Mouse (Mus musculus) forebrain, embryonic 12.5 days (tissue): ENCODE results near the gene Ppp1r12a. TPM values are rescaled to one million over a fixed set of nuclear protein-coding genes. Genes with fewer than 3 reads are reported as not detected.
A peak's percentile ranks its signal among the peaks of the same experiment; 100 is the strongest.

Experiments used
- ATAC-seq: fragments of 200-750 bp; cut with Nextera tagmentation; 2 replicates; pipeline ENCODE4 v1.8.0; 2017; ENCODE audit warnings: moderate TSS enrichment; ENCODE audit not compliant: low FRiP score
- H3K27ac ChIP-seq: fragments of 300-500 bp; sonication (generic); 2 replicates; pipeline ENCODE4 v1.5.1; 2016; ENCODE audit warnings: mild to moderate bottlenecking
- H3K27me3 ChIP-seq: fragments of 300-500 bp; sonication (generic); 2 replicates; pipeline ENCODE4 v1.6.1; 2016; ENCODE audit warnings: mild to moderate bottlenecking
- H3K36me3 ChIP-seq: fragments of 300-500 bp; sonication (generic); replicated peaks from 2 replicates; pipeline ENCODE4 v1.6.1; 2016; ENCODE audit warnings: mild to moderate bottlenecking
- H3K4me1 ChIP-seq: fragments of 300-500 bp; sonication (generic); 2 replicates; pipeline ENCODE4 v1.6.1; 2016
- H3K4me2 ChIP-seq: fragments of 300-500 bp; sonication (generic); 2 replicates; pipeline ENCODE4 v1.6.1; 2016; ENCODE audit warnings: mild to moderate bottlenecking, moderate library complexity
- H3K4me3 ChIP-seq: fragments of 300-500 bp; sonication (generic); replicated peaks from 2 replicates; pipeline ENCODE4 v1.5.1; 2016; ENCODE audit warnings: mild to moderate bottlenecking
- H3K9ac ChIP-seq: fragments of 300-500 bp; sonication (generic); 2 replicates; pipeline ENCODE4 v1.6.1; 2016; ENCODE audit warnings: mild to moderate bottlenecking
- H3K9me3 ChIP-seq: fragments of 300-500 bp; sonication (generic); 2 replicates; pipeline ENCODE4 v1.6.1; 2016
- WGBS: fragments of 180-500 bp; shearing (Covaris S2); methylation state at CpG from one replicate; pipeline ENCODE4 v1.1.7; 2016; 5-methylcytosine and 5-hydroxymethylcytosine counted together
- polyA plus RNA-seq: library from polyadenylated mRNA; unstranded; fragments of >200 nt; fragmentation: Nextera tagmentation; extraction: Ambion mirVana; gene quantifications from 2 replicates; pipeline ENCODE4 v1.2.1, GENCODE M21; 2016

Gene Ppp1r12a
- 81.4 and 84.7 TPM in 2 replicates for polyA plus RNA-seq

GRCm38 (mm10) chr10:108161261-108162256 lies at the start of gene Ppp1r12a:
Ppp1r12a (plus strand) TSS chr10:108162193.
- under 1% methylated on average over 84 of the region's 89 CpGs for WGBS
- ATAC-seq = peak; percentile 96

DNA sequence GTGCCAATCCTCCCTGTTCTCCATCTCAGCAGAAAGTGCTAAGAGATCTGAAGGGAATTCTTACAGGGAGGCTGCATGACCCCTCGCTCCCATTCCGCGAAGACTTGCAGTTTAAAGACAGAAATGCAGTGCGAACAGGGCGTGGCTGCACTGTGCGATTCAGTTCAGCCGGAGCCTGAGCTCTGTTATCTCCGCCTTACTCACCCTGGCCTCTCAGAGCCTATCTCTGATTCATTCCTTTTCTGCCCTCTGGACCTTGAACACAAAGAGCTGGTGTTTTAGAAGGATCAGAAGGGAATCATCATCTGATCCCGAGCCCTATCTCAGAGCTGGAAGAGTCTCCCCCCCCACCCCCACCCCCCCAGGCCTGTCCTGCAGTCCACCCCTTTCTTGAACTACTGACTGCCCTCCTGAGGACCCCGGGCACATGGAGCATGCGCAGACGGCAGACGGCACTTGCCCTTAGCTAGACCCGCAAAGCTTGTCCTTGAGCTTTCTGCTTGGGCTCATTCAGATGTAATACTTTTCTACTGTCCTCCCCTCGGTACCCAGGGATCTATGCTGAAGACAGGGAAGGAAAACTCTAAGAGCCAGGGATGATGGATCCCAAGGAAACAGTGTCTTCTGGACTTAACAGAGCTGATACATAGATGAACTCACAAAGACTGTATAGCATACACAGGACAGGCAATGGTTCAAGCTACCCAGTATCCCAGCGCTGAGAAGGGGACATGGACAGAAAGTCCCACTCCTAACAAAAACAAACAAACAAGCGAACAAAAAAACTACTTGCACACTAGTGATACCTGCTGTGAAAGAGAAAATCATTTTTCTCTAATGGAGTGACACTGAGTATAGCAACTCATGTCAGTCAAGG lies 48.4 kb upstream of the Ppp1r12a start:
- Histone ChIP-seq H3K36me3 (no peaks in the 10 kb centered on the region), H3K4me1 (no peaks in the 10 kb centered on the region), H3K9ac (no peak overlapping the region), H3K4me3 (no peak overlapping the region), H3K27me3 (no peaks in the 10 kb centered on the region), H3K4me2 (peak overlapping the region; percentile 27), H3K27ac (no peak overlapping the region), H3K9me3 (no peaks in the 10 kb centered on the region)
- ATAC-seq = peak; percentile 68; the same call in 1 of the 2 replicates
- WGBS = 61% methylated on average over 17 of the region's 17 CpGs

More at GRCm38 (mm10) chr10:108161261-108162256, at the start of gene Ppp1r12a:
- H3K36me3 ChIP-seq = no peaks in the 10 kb centered on the region
- H3K27me3 ChIP-seq = no peaks in the 10 kb centered on the region
- no peaks in the 10 kb centered on the region for H3K9me3 ChIP-seq
- H3K27ac ChIP-seq = peak within 1 kb of the TSS; percentile 99
- H3K9ac ChIP-seq = peak within 1 kb of the TSS; percentile 99
- peak within 1 kb of the TSS; percentile 67 for H3K4me2 ChIP-seq
- peak within 1 kb of the TSS; percentile 98 for H3K4me3 ChIP-seq
- H3K4me1 ChIP-seq = peaks cover 25% of the 10 kb centered on the region

- H3K27me3 ChIP-seq = no peaks in the 10 kb centered on the region
- no peak overlapping the region for H3K4me3 ChIP-seq
- no peak for ATAC-seq
- H3K36me3 ChIP-seq = no peaks in the 10 kb centered on the region
- WGBS = 79% methylated on average over 13 of the region's 13 CpGs
- H3K4me1 ChIP-seq = no peaks in the 10 kb centered on the region
- H3K27ac ChIP-seq = no peak overlapping the region
- no peaks in the 10 kb centered on the region for H3K9me3 ChIP-seq
- H3K9ac ChIP-seq = no peak overlapping the region
- no peak overlapping the region for H3K4me2 ChIP-seq
Observed at GRCm38 (mm10) chr10:108118200-108119163, 43.5 kb upstream of the Ppp1r12a start.

DNA sequence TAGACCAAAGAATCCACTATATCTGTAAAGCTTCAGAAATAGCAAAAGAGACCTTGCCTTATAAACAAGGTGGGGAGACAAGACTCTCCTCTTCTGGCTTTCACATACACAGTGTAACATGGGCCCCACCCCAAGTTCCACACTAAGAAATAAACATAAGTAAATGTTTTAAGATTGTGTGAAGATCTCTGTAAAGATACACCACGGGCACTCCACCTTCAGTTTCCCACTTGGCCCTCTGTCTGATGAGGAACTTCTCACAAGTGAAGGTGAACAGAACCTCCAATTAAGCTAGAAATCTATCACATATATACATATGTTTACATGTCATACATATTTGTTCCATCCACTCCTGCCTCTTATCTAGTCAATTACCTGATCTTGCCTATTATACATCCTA lies 42.6 kb upstream of the Ppp1r12a start:
- ATAC-seq = no peak
- no peak overlapping the region for H3K9ac ChIP-seq
- WGBS = 85% methylated on average over 1 of the region's 1 CpGs
- no peaks in the 10 kb centered on the region for H3K9me3 ChIP-seq
- H3K4me3 ChIP-seq = no peak overlapping the region
- H3K4me2 ChIP-seq = no peak overlapping the region
- no peaks in the 10 kb centered on the region for H3K4me1 ChIP-seq
- H3K27me3 ChIP-seq = no peaks in the 10 kb centered on the region
- H3K36me3 ChIP-seq = no peaks in the 10 kb centered on the region
- no peak overlapping the region for H3K27ac ChIP-seq

DNA sequence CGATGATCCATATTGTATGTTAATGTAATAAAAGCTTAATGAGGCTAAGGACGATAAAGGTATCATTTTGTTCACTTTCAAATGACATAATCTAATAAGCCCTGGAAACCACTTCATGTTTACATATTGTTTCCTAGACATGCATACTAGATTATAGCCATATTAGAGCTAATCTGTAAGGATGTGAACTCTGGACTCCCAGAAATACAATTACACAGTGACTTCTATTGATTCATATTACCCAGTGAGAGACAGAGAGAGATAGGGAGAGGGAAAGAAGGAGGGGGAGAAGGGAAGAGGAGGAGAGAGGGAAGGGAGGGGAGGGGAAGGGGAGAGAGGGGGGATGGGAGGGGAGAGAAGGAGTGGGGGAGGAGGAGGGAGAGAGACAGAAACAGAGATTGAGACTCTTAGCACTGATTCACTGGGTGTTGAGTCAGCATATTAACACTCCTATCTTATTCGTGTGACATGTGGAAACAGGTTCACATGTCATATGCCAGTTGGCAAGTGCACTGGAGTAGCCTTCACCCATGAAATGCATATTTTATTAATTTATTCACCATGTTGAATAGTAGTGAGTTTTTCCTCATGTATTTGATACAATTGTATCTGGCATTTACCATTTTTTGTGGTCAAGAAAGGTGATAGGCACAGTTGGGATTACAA lies 36.9 kb upstream of the Ppp1r12a start:
- ATAC-seq = no peak
- 90% methylated on average over 3 of the region's 3 CpGs for WGBS

DNA sequence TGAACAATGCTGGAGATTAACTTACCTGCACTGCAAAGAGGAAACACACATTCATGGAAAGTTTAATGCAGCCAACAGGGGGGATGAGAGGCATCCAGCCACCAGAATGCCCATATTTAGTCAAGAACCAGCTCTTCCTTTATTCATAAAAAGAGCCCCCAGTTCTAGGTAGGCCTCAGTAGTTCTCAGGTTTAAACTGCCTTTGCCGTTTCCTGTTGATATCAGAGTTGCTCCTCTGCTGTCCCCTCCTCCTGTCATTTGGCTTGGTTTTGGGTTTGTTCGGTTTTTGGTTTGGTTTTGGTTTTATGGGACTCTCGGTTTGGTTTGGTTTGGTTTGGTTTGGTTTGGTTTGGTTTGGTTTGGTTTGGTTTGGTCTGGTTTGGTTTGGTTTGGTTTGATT lies 32.8 kb upstream of the Ppp1r12a start:
- Histone ChIP-seq H3K4me3 (no peak overlapping the region), H3K27me3 (no peaks in the 10 kb centered on the region), H3K27ac (no peak overlapping the region), H3K4me2 (no peak overlapping the region), H3K9ac (no peak overlapping the region), H3K4me1 (no peaks in the 10 kb centered on the region), H3K9me3 (no peaks in the 10 kb centered on the region), H3K36me3 (no peaks in the 10 kb centered on the region)
- no peak for ATAC-seq
- 93% methylated on average over 3 of the region's 3 CpGs for WGBS

More for the DNA sequence above, 36.9 kb upstream of the Ppp1r12a start:
- Histone ChIP-seq H3K4me2 (no peak overlapping the region), H3K9me3 (no peaks in the 10 kb centered on the region), H3K4me3 (no peak overlapping the region), H3K36me3 (no peaks in the 10 kb centered on the region), H3K27ac (no peak overlapping the region), H3K27me3 (no peaks in the 10 kb centered on the region), H3K4me1 (no peaks in the 10 kb centered on the region), H3K9ac (no peak overlapping the region)

- no peaks in the 10 kb centered on the region for H3K4me1 ChIP-seq
- H3K36me3 ChIP-seq = no peaks in the 10 kb centered on the region
- H3K27me3 ChIP-seq = no peaks in the 10 kb centered on the region
- no peak for ATAC-seq
- H3K9ac ChIP-seq = no peak overlapping the region
- no peak overlapping the region for H3K4me2 ChIP-seq
- H3K9me3 ChIP-seq = no peaks in the 10 kb centered on the region
- 92% methylated on average over 6 of the region's 6 CpGs for WGBS
- no peak overlapping the region for H3K27ac ChIP-seq
- no peak overlapping the region for H3K4me3 ChIP-seq
Observed at GRCm38 (mm10) chr10:108131858-108132257, 30.1 kb upstream of the Ppp1r12a start.

DNA sequence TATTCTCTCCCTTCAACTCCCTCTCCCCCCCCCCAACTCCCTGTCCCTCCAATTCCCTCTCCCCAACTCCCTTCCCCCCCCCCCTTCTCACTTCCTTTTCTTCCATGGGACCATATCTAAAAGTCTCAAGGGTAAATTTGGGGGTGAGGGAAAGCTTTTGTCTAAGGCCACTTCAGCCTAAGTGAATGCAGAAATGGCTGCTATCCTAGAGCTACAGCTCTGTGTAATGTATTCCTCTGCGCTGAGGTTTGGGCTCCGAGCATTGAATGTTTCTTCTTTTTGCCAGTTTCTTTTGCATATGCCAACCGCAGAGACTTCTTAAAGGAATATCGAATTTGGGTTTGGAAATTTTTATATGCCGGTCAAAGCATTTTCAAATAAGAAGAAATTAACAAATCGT lies 28.7 kb upstream of the Ppp1r12a start:
- Histone ChIP-seq H3K4me2 (no peak overlapping the region), H3K36me3 (no peaks in the 10 kb centered on the region), H3K4me1 (no peaks in the 10 kb centered on the region), H3K27me3 (no peaks in the 10 kb centered on the region), H3K9ac (no peak overlapping the region), H3K9me3 (no peaks in the 10 kb centered on the region), H3K4me3 (no peak overlapping the region), H3K27ac (peak overlapping the region; percentile 16; the same call in 1 of the 2 replicates)
- peak; percentile 72 for ATAC-seq
- 73% methylated on average over 6 of the region's 6 CpGs for WGBS

DNA sequence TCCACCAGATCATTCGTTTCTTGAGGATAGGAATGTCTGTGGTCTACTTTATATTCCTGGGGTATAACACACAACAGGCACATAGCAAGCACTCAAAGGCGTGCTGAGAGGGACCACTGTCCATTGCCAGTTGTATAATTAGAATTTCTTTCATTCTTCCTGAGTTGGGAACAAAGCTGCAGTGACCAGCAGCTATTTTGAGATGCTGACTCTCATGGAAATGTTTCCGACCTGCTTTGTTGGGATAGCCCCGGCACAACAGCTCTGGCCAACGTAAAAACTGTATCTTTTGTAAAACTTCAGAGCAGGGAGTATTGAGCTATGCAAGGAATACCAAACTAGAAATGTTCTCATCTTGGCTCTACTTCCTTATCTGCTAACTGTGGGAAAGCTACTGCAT lies 28.2 kb upstream of the Ppp1r12a start:
- Histone ChIP-seq H3K9me3 (no peaks in the 10 kb centered on the region), H3K4me1 (no peaks in the 10 kb centered on the region), H3K4me3 (no peak overlapping the region), H3K9ac (no peak overlapping the region), H3K4me2 (no peak overlapping the region), H3K27ac (peak overlapping the region; percentile 16; the same call in 1 of the 2 replicates), H3K27me3 (no peaks in the 10 kb centered on the region), H3K36me3 (no peaks in the 10 kb centered on the region)
- WGBS = 53% methylated on average over 5 of the region's 5 CpGs
- peak; percentile 77 for ATAC-seq

GRCm38 (mm10) chr10:108138347-108138746 lies 23.6 kb upstream of the Ppp1r12a start:
- 87% methylated on average over 5 of the region's 5 CpGs for WGBS
- H3K4me3 ChIP-seq = no peak overlapping the region
- no peaks in the 10 kb centered on the region for H3K4me1 ChIP-seq

DNA sequence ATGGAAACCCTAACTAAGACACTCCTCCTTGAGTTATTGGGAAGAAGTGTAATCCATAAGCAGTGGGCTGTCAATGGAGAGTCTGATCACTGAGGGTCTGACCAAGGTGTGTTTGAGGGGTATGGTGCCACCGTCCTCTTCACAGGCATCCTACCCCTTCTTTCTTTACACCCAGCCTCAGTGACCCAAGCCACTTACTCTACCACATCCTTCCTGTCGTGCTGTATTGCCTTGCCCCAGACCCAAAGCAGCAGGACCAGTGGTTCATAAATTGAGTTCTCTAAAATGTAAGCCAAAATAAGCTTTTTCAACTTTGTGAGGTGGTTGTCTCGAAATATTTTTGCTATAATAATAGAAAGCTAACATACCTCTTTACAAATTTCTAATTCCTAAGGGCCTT lies 22.2 kb upstream of the Ppp1r12a start:
- 72% methylated on average over 3 of the region's 3 CpGs for WGBS
- H3K27ac ChIP-seq = no peak overlapping the region
- H3K27me3 ChIP-seq = no peaks in the 10 kb centered on the region
- no peak overlapping the region for H3K9ac ChIP-seq
- H3K36me3 ChIP-seq = no peaks in the 10 kb centered on the region
- H3K4me2 ChIP-seq = no peak overlapping the region
- ATAC-seq = no peak
- no peaks in the 10 kb centered on the region for H3K4me1 ChIP-seq
- H3K9me3 ChIP-seq = no peaks in the 10 kb centered on the region
- no peak overlapping the region for H3K4me3 ChIP-seq

More at GRCm38 (mm10) chr10:108138347-108138746, 23.6 kb upstream of the Ppp1r12a start:
- no peaks in the 10 kb centered on the region for H3K36me3 ChIP-seq
- H3K4me2 ChIP-seq = no peak overlapping the region
- H3K9ac ChIP-seq = no peak overlapping the region
- H3K27ac ChIP-seq = no peak overlapping the region
- no peaks in the 10 kb centered on the region for H3K27me3 ChIP-seq
- no peak for ATAC-seq
- H3K9me3 ChIP-seq = no peaks in the 10 kb centered on the region
